Mouse (Mus musculus) CH12.LX (cell line): ENCODE measurements around the gene Pon1.

Source experiments
- CTCF ChIP-seq, 2 experiments: IDR thresholded peaks in 1 of 2; conservative IDR thresholded peaks in 1 of 2; 2 replicates each; pipeline ENCODE4 v1.5.1; 2011 to 2012; ENCODE audit warnings: low read depth in 2 of 2, low read length in 2 of 2, improper control_type of control experiment in 1 of 2, inconsistent platforms in 1 of 2, mild to moderate bottlenecking in 1 of 2, moderate library complexity in 1 of 2
- EP300 ChIP-seq: IDR thresholded peaks from 2 replicates; pipeline ENCODE4 v1.6.1; 2011; ENCODE audit warnings: low read length, improper control_type of control experiment
- NRF1 ChIP-seq: IDR thresholded peaks from 2 replicates; pipeline ENCODE4 v1.6.1; 2014; ENCODE audit warnings: low read depth, mild to moderate bottlenecking, inconsistent platforms, low read length, improper control_type of control experiment, moderate library complexity
- POLR2A ChIP-seq: IDR thresholded peaks from 2 replicates; pipeline ENCODE4 v1.6.1; 2011; ENCODE audit warnings: low read depth, mild to moderate bottlenecking, improper control_type of control experiment, low read length
- TBP ChIP-seq: conservative IDR thresholded peaks from 2 replicates; pipeline ENCODE4 v1.6.1; 2011; ENCODE audit warnings: low read depth, low read length, improper control_type of control experiment
- ZNF384 ChIP-seq: IDR thresholded peaks from 2 replicates; pipeline ENCODE4 v1.6.1; 2012; ENCODE audit warnings: low read depth, low read length, improper control_type of control experiment, inconsistent platforms

- TF ChIP-seq CTCF (conservative IDR thresholded peaks at IDR 0.05 in 1 of 2, IDR thresholded peaks at IDR 0.05 in 1 of 2; ENCODE audit: low read depth in 2 of 2, low read length in 2 of 2) (no peak), POLR2A (no peak), NRF1 (no peak), EP300 (no peak), ZNF384 (no peak), TBP (no peak)
Measured at GRCm38 (mm10) chr6:5136046-5136445, 57.7 kb downstream of the Pon1 start.
